In genomic region chr10:19187716-19188081, GRCm38 (mm10) we compare ENCODE assay signal across 10 mouse cellular contexts.
A peak's percentile ranks its signal among the peaks of the same experiment; 100 is the strongest.
DNase-seq lines count a peak whose midpoint lies in the region; ATAC-seq lines count a peak whose summit lies in the region.
"Had no signal": no experiment of that assay in that cellular context is flagged by ENCODE, and none has a peak within 500 bp of the region (broad histone marks: within the 10 kb centered on the region; RNA-seq: fewer than 3 reads in every experiment).

No protein-coding gene starts in this region.

- no peak overlapping the region for H3K27ac ChIP-seq in kidney, embryonic 14.5 days (ENCODE audit: low read depth, low read length)
- no peak overlapping the region for H3K27ac ChIP-seq in embryonic facial prominence, embryonic 12.5 days
- no peak overlapping the region; the same call in 1 of the 2 replicates for H3K27ac ChIP-seq in hindbrain, embryonic 13.5 days
- H3K27ac ChIP-seq in midbrain, embryonic 13.5 days, result no peak overlapping the region

- H3K4me3 ChIP-seq in kidney, embryonic 14.5 days (ENCODE audit: low read length), result peak overlapping the region; percentile 26
- 0 out of 2 replicates have a peak overlapping the region, but pooled peaks have one; percentile 2 for H3K4me3 ChIP-seq in embryonic facial prominence, embryonic 12.5 days
- no peak overlapping the region; the same call in 1 of the 2 replicates for H3K4me3 ChIP-seq in hindbrain, embryonic 13.5 days
- 0 out of 2 replicates have a peak overlapping the region, but pooled peaks have one; percentile 15 for H3K4me3 ChIP-seq in midbrain, embryonic 13.5 days (replicated peaks)

- no peak for DNase-seq in kidney, postnatal 25 days
- DNase-seq in retina, embryonic 14.5 days (ENCODE audit: low spot score), result no peak
- no peak for DNase-seq in frontal cortex, postnatal 36 days (ENCODE audit: low spot score in 2 of 2)
- no peak for DNase-seq in layer of hippocampus, adult 9-10 months (ENCODE audit: low spot score)
- DNase-seq: cerebellum, adult 8-10 months; kidney, adult 18-20 months had no signal

- WGBS in kidney, embryonic 14.5 days, result 35% methylated on average over 4 of the region's 4 CpGs
- WGBS in embryonic facial prominence, embryonic 12.5 days, result 49% methylated on average over 4 of the region's 4 CpGs
- WGBS in hindbrain, embryonic 13.5 days, result 64% methylated on average over 4 of the region's 4 CpGs
- WGBS in midbrain, embryonic 13.5 days, result 59% methylated on average over 4 of the region's 4 CpGs

- H3K9ac ChIP-seq in kidney, embryonic 14.5 days (ENCODE audit: low read depth, low read length), result no peak overlapping the region; the same call in 1 of the 2 replicates
- no peak overlapping the region for H3K9ac ChIP-seq in embryonic facial prominence, embryonic 12.5 days
- peak overlapping the region; percentile 55 for H3K9ac ChIP-seq in hindbrain, embryonic 13.5 days
- peak overlapping the region; percentile 47; the same call in 1 of the 2 replicates for H3K9ac ChIP-seq in midbrain, embryonic 13.5 days (replicated peaks)

- peaks cover 11% of the 10 kb centered on the region for H3K27me3 ChIP-seq in kidney, embryonic 14.5 days (ENCODE audit: control insufficient read depth, insufficient read depth, low read length)
- peaks cover 10% of the 10 kb centered on the region; the same call in 1 of the 2 replicates for H3K27me3 ChIP-seq in embryonic facial prominence, embryonic 12.5 days
- peaks cover 6% of the 10 kb centered on the region for H3K27me3 ChIP-seq in hindbrain, embryonic 13.5 days
- H3K27me3 ChIP-seq in midbrain, embryonic 13.5 days, result peaks cover 18% of the 10 kb centered on the region

- no peaks in the 10 kb centered on the region for H3K36me3 ChIP-seq in kidney, embryonic 14.5 days (ENCODE audit: control insufficient read depth, insufficient read depth, low read length)
- no peaks in the 10 kb centered on the region for H3K36me3 ChIP-seq in embryonic facial prominence, embryonic 12.5 days
- H3K36me3 ChIP-seq in hindbrain, embryonic 13.5 days, result no peaks in the 10 kb centered on the region
- H3K36me3 ChIP-seq in midbrain, embryonic 13.5 days, result no peaks in the 10 kb centered on the region

- no peaks in the 10 kb centered on the region for H3K9me3 ChIP-seq in kidney, embryonic 14.5 days (ENCODE audit: control insufficient read depth, low read length)
- H3K9me3 ChIP-seq in embryonic facial prominence, embryonic 12.5 days, result no peaks in the 10 kb centered on the region
- H3K9me3 ChIP-seq in hindbrain, embryonic 13.5 days, result no peaks in the 10 kb centered on the region
- H3K9me3 ChIP-seq in midbrain, embryonic 13.5 days, result no peaks in the 10 kb centered on the region

- ATAC-seq in kidney, embryonic 14.5 days (ENCODE audit: low FRiP score, low TSS enrichment), result no peak
- no peak for ATAC-seq in embryonic facial prominence, embryonic 12.5 days (ENCODE audit: insufficient number of reproducible peaks, insufficient read depth, low FRiP score, low TSS enrichment)
- no peak for ATAC-seq in hindbrain, embryonic 13.5 days (ENCODE audit: low FRiP score)
- ATAC-seq in midbrain, embryonic 13.5 days, result no peak

- peak overlapping the region; percentile 41 for H3K4me2 ChIP-seq in kidney, embryonic 14.5 days (replicated peaks; ENCODE audit: low read depth, low read length)
- H3K4me2 ChIP-seq in embryonic facial prominence, embryonic 12.5 days (replicated peaks), result peak overlapping the region; percentile 33
- H3K4me2 ChIP-seq in hindbrain, embryonic 13.5 days, result peak overlapping the region; percentile 44
- H3K4me2 ChIP-seq in midbrain, embryonic 13.5 days (replicated peaks), result peak overlapping the region; percentile 43

- H3K4me1 ChIP-seq in kidney, embryonic 14.5 days (ENCODE audit: control insufficient read depth, insufficient read depth, low read length), result no peaks in the 10 kb centered on the region
- peaks cover 4% of the 10 kb centered on the region; the same call in 1 of the 2 replicates for H3K4me1 ChIP-seq in embryonic facial prominence, embryonic 12.5 days
- H3K4me1 ChIP-seq in hindbrain, embryonic 13.5 days (replicated peaks), result peaks cover 3% of the 10 kb centered on the region
- peaks cover 10% of the 10 kb centered on the region; the same call in 1 of the 2 replicates for H3K4me1 ChIP-seq in midbrain, embryonic 13.5 days (replicated peaks)

Comparison
In these comparisons a context has a peak if more than half of its experiments do, and no peak if none do; other contexts are left out.
1. H3K9ac ChIP-seq: peak in hindbrain, embryonic 13.5 days (single experiment) and midbrain, embryonic 13.5 days (single experiment); none in kidney, embryonic 14.5 days (single experiment) and embryonic facial prominence, embryonic 12.5 days (single experiment).
2. Peak in every context shown above with its lines, with median percentiles within 50 percentile points of each other: H3K4me2 ChIP-seq.